Mouse (Mus musculus): ENCODE measurements at regions not wholly inside any gene's neighbourhood (a gene's known extent, or its start where the extent isn't known, plus 50 kb on each side); places are given as distances from the start of the nearest gene placed in this dataset.

- Histone ChIP-seq H3K4me2 (no peak overlapping the region), H3K27ac (ENCODE audit: low read depth) (no peak overlapping the region), H3K4me3 (ENCODE audit: low read depth, low read length) (no peak overlapping the region), H3K4me1 (ENCODE audit: insufficient read depth) (0 out of 2 replicates have a peak, but pooled peaks cover 5% of the 10 kb centered on the region), H3K9me3 (ENCODE audit: low read depth, low read length) (no peaks in the 10 kb centered on the region), H3K27me3 (ENCODE audit: insufficient read depth, low read length) (no peaks in the 10 kb centered on the region), H3K36me3 (ENCODE audit: insufficient read depth) (no peaks in the 10 kb centered on the region), H3K9ac (no peak overlapping the region)
- 52% methylated on average over 4 of the region's 4 CpGs for WGBS
- no peak for TF ChIP-seq CTCF (IDR thresholded peaks at IDR 0.05; ENCODE audit: low read depth)
- DNase-seq, result no peak
- no peak for ATAC-seq (ENCODE audit: insufficient read depth)
These were observed 186.6 kb downstream of the Rybp start for GRCm38 (mm10) chr6:100100565-100101133.

- no peaks in the 10 kb centered on the region for H3K27me3 ChIP-seq (ENCODE audit: insufficient read depth, low read length)
- H3K4me1 ChIP-seq (ENCODE audit: insufficient read depth), result no peaks in the 10 kb centered on the region
- DNase-seq (no peak), ATAC-seq (ENCODE audit: insufficient read depth) (no peak)
- 48% methylated on average over 13 of the region's 13 CpGs for WGBS
- H3K9ac ChIP-seq, result no peak overlapping the region
- no peaks in the 10 kb centered on the region for H3K9me3 ChIP-seq (ENCODE audit: low read depth, low read length)
- H3K27ac ChIP-seq (ENCODE audit: low read depth), result no peak overlapping the region
- TF ChIP-seq CTCF (IDR thresholded peaks at IDR 0.05; ENCODE audit: low read depth), result no peak
- H3K4me2 ChIP-seq, result no peak overlapping the region
- H3K4me3 ChIP-seq (ENCODE audit: low read depth, low read length), result no peak overlapping the region
- H3K36me3 ChIP-seq (ENCODE audit: insufficient read depth), result no peaks in the 10 kb centered on the region
These were observed 190.7 kb downstream of the Rybp start for GRCm38 (mm10) chr6:100096393-100097125.

- no peaks in the 10 kb centered on the region for H3K27me3 ChIP-seq (ENCODE audit: insufficient read depth, low read length)
- no peak overlapping the region for H3K9ac ChIP-seq
- no peak overlapping the region for H3K4me2 ChIP-seq
- no peak for TF ChIP-seq CTCF (IDR thresholded peaks at IDR 0.05; ENCODE audit: low read depth)
- 71% methylated on average over 6 of the region's 6 CpGs for WGBS
- no peak overlapping the region for H3K4me3 ChIP-seq (ENCODE audit: low read depth, low read length)
- no peak overlapping the region for H3K27ac ChIP-seq (ENCODE audit: low read depth)
- no peaks in the 10 kb centered on the region for H3K4me1 ChIP-seq (ENCODE audit: insufficient read depth)
- no peaks in the 10 kb centered on the region for H3K9me3 ChIP-seq (ENCODE audit: low read depth, low read length)
- DNase-seq (no peak), ATAC-seq (ENCODE audit: insufficient read depth) (no peak)
- H3K36me3 ChIP-seq (ENCODE audit: insufficient read depth), result no peaks in the 10 kb centered on the region
These were observed 192.6 kb downstream of the Rybp start for GRCm38 (mm10) chr6:100094653-100095217.

- Histone ChIP-seq H3K27me3 (ENCODE audit: insufficient read depth, low read length) (no peaks in the 10 kb centered on the region), H3K9me3 (ENCODE audit: low read depth, low read length) (no peaks in the 10 kb centered on the region), H3K4me2 (no peak overlapping the region), H3K36me3 (ENCODE audit: insufficient read depth) (no peaks in the 10 kb centered on the region), H3K27ac (ENCODE audit: low read depth) (no peak overlapping the region), H3K4me3 (ENCODE audit: low read depth, low read length) (no peak overlapping the region), H3K9ac (no peak overlapping the region), H3K4me1 (ENCODE audit: insufficient read depth) (no peaks in the 10 kb centered on the region)
- peak; percentile 42 for DNase-seq
- 0 out of 2 replicates have a peak, but pooled peaks have one; percentile 7 for ATAC-seq (ENCODE audit: insufficient read depth)
- 52% methylated on average over 8 of the region's 8 CpGs for WGBS
- TF ChIP-seq CTCF (IDR thresholded peaks at IDR 0.05; ENCODE audit: low read depth), result no peak
These were observed 194.4 kb downstream of the Rybp start for GRCm38 (mm10) chr6:100092870-100093269.

GRCm38 (mm10) chr6:100091815-100092214, 195.5 kb downstream of the Rybp start:
- peak; percentile 70 for DNase-seq
- no peak overlapping the region for H3K4me3 ChIP-seq (ENCODE audit: low read depth, low read length)
- H3K9ac ChIP-seq, result no peak overlapping the region
- no peaks in the 10 kb centered on the region for H3K9me3 ChIP-seq (ENCODE audit: low read depth, low read length)
- ATAC-seq (ENCODE audit: insufficient read depth), result peak; percentile 53; the same call in 1 of the 2 replicates
- no peak for TF ChIP-seq CTCF (IDR thresholded peaks at IDR 0.05; ENCODE audit: low read depth)
- H3K27me3 ChIP-seq (ENCODE audit: insufficient read depth, low read length), result no peaks in the 10 kb centered on the region
- H3K36me3 ChIP-seq (ENCODE audit: insufficient read depth), result no peaks in the 10 kb centered on the region
- WGBS, result 36% methylated on average over 3 of the region's 3 CpGs
- no peaks in the 10 kb centered on the region for H3K4me1 ChIP-seq (ENCODE audit: insufficient read depth)
- H3K4me2 ChIP-seq, result no peak overlapping the region
- no peak overlapping the region for H3K27ac ChIP-seq (ENCODE audit: low read depth)

GRCm38 (mm10) chr6:100088576-100088975, 198.7 kb downstream of the Rybp start:
- no peaks in the 10 kb centered on the region for H3K4me1 ChIP-seq (ENCODE audit: insufficient read depth)
- no peaks in the 10 kb centered on the region for H3K36me3 ChIP-seq (ENCODE audit: insufficient read depth)
- H3K4me3 ChIP-seq (ENCODE audit: low read depth, low read length), result no peak overlapping the region
- ATAC-seq (ENCODE audit: insufficient read depth) (no peak), DNase-seq (no peak)
- TF ChIP-seq CTCF (IDR thresholded peaks at IDR 0.05; ENCODE audit: low read depth), result no peak
- H3K27me3 ChIP-seq (ENCODE audit: insufficient read depth, low read length), result no peaks in the 10 kb centered on the region
- no peaks in the 10 kb centered on the region for H3K9me3 ChIP-seq (ENCODE audit: low read depth, low read length)
- 71% methylated on average over 4 of the region's 4 CpGs for WGBS
- H3K9ac ChIP-seq, result no peak overlapping the region
- no peak overlapping the region for H3K27ac ChIP-seq (ENCODE audit: low read depth)
- no peak overlapping the region for H3K4me2 ChIP-seq

GRCm38 (mm10) chr6:100086807-100087206, 200.5 kb downstream of the Rybp start:
- H3K9me3 ChIP-seq (ENCODE audit: low read depth, low read length), result no peaks in the 10 kb centered on the region
- no peak overlapping the region for H3K9ac ChIP-seq
- DNase-seq, result no peak
- H3K36me3 ChIP-seq (ENCODE audit: insufficient read depth), result no peaks in the 10 kb centered on the region
- no peaks in the 10 kb centered on the region for H3K27me3 ChIP-seq (ENCODE audit: insufficient read depth, low read length)
- H3K4me2 ChIP-seq, result no peak overlapping the region
- no peak overlapping the region for H3K4me3 ChIP-seq (ENCODE audit: low read depth, low read length)
- H3K4me1 ChIP-seq (ENCODE audit: insufficient read depth), result no peaks in the 10 kb centered on the region
- no peak for ATAC-seq (ENCODE audit: insufficient read depth)
- H3K27ac ChIP-seq (ENCODE audit: low read depth), result no peak overlapping the region
- TF ChIP-seq CTCF (IDR thresholded peaks at IDR 0.05; ENCODE audit: low read depth), result no peak
- WGBS, result 68% methylated on average over 7 of the region's 7 CpGs
